Comparison of ENCODE assay signal across 20 mouse cellular contexts in the genomic region with DNA sequence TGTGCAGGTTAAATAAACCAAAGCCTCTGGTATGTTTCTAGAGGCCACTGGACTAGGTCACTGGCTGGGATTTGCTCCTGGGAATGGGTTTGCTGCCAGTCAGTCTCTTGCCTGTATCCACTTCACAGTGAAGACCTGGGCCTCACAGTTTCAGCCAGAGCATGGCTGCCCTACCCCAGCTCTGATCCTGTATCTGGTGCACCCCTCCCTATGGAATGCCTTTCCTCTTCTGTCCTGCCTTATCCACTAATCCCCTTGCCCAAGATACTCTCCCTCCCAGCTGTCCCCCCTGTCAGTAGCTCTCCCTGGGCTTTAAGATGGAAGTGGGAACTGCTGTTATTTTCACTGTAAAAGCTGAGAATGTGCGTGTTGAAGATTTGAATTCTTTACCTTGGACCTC. TPM values are rescaled to one million over a fixed set of nuclear protein-coding genes. Genes with fewer than 3 reads are reported as not detected.
"Had no signal": no experiment of that assay in that cellular context is flagged by ENCODE, and none has a peak within 500 bp of the region (broad histone marks: within the 10 kb centered on the region; RNA-seq: fewer than 3 reads in every experiment).

No protein-coding gene starts in this region.

- DNase-seq: lung, adult 18-20 months; lung, embryonic 14.5 days; lung, postnatal 10 days; lung, postnatal 4 days; midbrain, embryonic 14.5 days; retina, postnatal 1 day; right cerebral cortex, adult 18-20 months; right cerebral cortex, postnatal 25 days; right cerebral cortex, postnatal 4 days; spleen, adult 18-20 months; thymus, adult 18-20 months; thymus, postnatal 14 days; thymus, postnatal 36 days had no signal

- H3K9me3 ChIP-seq: midbrain, embryonic 10.5 days; midbrain, embryonic 12.5 days; neural tube, embryonic 13.5 days; neural tube, embryonic 15.5 days had no signal

- H3K9ac ChIP-seq: lung, embryonic 14.5 days; midbrain, embryonic 12.5 days; neural tube, embryonic 13.5 days; neural tube, embryonic 15.5 days had no signal

- H3K27me3 ChIP-seq: midbrain, embryonic 12.5 days; neural tube, embryonic 13.5 days; neural tube, embryonic 15.5 days had no signal

- H3K27ac ChIP-seq: midbrain, embryonic 10.5 days; midbrain, embryonic 12.5 days; neural tube, embryonic 13.5 days; neural tube, embryonic 15.5 days had no signal

- H3K4me3 ChIP-seq: midbrain, embryonic 10.5 days; midbrain, embryonic 12.5 days; myocyte; neural tube, embryonic 13.5 days; neural tube, embryonic 15.5 days had no signal

- H3K4me1 ChIP-seq: midbrain, embryonic 10.5 days; midbrain, embryonic 12.5 days; neural tube, embryonic 13.5 days; neural tube, embryonic 15.5 days had no signal

- H3K4me2 ChIP-seq: lung, embryonic 14.5 days; midbrain, embryonic 12.5 days; neural tube, embryonic 13.5 days; neural tube, embryonic 15.5 days had no signal

- ATAC-seq: midbrain, embryonic 16.5 days had no signal

RNA-seq across cellular contexts. Expression of gene Cpne9, which starts 14.1 kb away (rescaled TPM):
- polyA plus RNA-seq: lung, embryonic 14.5 days; small intestine, adult 2 months had no signal
